In genomic region chr7:70408814-70409213, GRCm38 (mm10) we compare ENCODE assay signal across 24 mouse cellular contexts. TPM values are rescaled to one million over a fixed set of nuclear protein-coding genes. Genes with fewer than 3 reads are reported as not detected.
"Had no signal": no experiment of that assay in that cellular context is flagged by ENCODE, and none has a peak within 500 bp of the region (broad histone marks: within the 10 kb centered on the region; RNA-seq: fewer than 3 reads in every experiment).

No protein-coding gene starts in this region.

- DNase-seq: lung, adult 2 months; lung, postnatal 14 days; lung, postnatal 36 days; retina, postnatal 1 day; right cerebral cortex, adult 18-20 months; right cerebral cortex, postnatal 25 days; right cerebral cortex, postnatal 4 days; spleen, adult 18-20 months; thymus, adult 2 months; thymus, postnatal 25 days; thymus, postnatal 4 days had no signal

- ATAC-seq: lung, postnatal 0 days; midbrain, embryonic 13.5 days; midbrain, embryonic 15.5 days had no signal

- H3K9me3 ChIP-seq: lung, embryonic 15.5 days; midbrain, embryonic 13.5 days; midbrain, embryonic 15.5 days; neural tube, embryonic 13.5 days; neural tube, embryonic 15.5 days; stomach, embryonic 15.5 days had no signal

- H3K27ac ChIP-seq: lung, embryonic 15.5 days; macrophage; midbrain, embryonic 13.5 days; midbrain, embryonic 15.5 days; neural tube, embryonic 13.5 days; neural tube, embryonic 15.5 days; stomach, embryonic 15.5 days; stomach, postnatal 0 days had no signal

- H3K36me3 ChIP-seq: midbrain, embryonic 15.5 days; neural tube, embryonic 15.5 days; stomach, embryonic 15.5 days had no signal

- H3K9ac ChIP-seq: lung, embryonic 15.5 days; midbrain, embryonic 13.5 days; midbrain, embryonic 15.5 days; neural tube, embryonic 13.5 days; neural tube, embryonic 15.5 days; stomach, embryonic 15.5 days had no signal

- H3K4me3 ChIP-seq: lung, embryonic 15.5 days; megakaryocyte, embryonic 14.5 days; midbrain, embryonic 13.5 days; midbrain, embryonic 15.5 days; neural tube, embryonic 13.5 days; neural tube, embryonic 15.5 days; stomach, embryonic 15.5 days had no signal

- H3K4me2 ChIP-seq: lung, embryonic 15.5 days; midbrain, embryonic 11.5 days; midbrain, embryonic 13.5 days; midbrain, embryonic 15.5 days; neural tube, embryonic 13.5 days; neural tube, embryonic 15.5 days; stomach, embryonic 15.5 days had no signal

- H3K4me1 ChIP-seq: lung, embryonic 15.5 days; megakaryocyte, embryonic 14.5 days; midbrain, embryonic 13.5 days; midbrain, embryonic 15.5 days; neural tube, embryonic 13.5 days; neural tube, embryonic 15.5 days; stomach, embryonic 15.5 days had no signal

- H3K27me3 ChIP-seq: lung, embryonic 15.5 days; megakaryocyte, embryonic 14.5 days; midbrain, embryonic 13.5 days; midbrain, embryonic 15.5 days; neural tube, embryonic 13.5 days; neural tube, embryonic 15.5 days; stomach, embryonic 15.5 days had no signal

RNA-seq across cellular contexts. Expression of gene Nr2f2, which starts 42.3 kb away (rescaled TPM):
- total RNA-seq: megakaryocyte progenitor cell, adult 5-6 weeks; monocyte, adult 5-6 weeks had no signal
- polyA plus RNA-seq: macrophage had no signal
